Mouse (Mus musculus) embryonic fibroblast, embryonic 13.5 days (primary cell): ENCODE data around the gene Cyp4a31.
"Not testable (repeated sequence)": the region's sequence is repeated elsewhere in the genome, so short reads cannot be mapped to it uniquely, and the experiment has no call there.

ENCODE experiments used
- CTCF ChIP-seq: IDR thresholded peaks from 2 replicates; pipeline ENCODE4 v1.5.1; 2011; ENCODE audit warnings: mild to moderate bottlenecking, control low read depth, low read length, moderate library complexity, borderline replicate concordance; ENCODE audit not compliant: insufficient read depth
- POLR2A ChIP-seq: IDR thresholded peaks from 2 replicates; pipeline ENCODE4 v1.6.1; 2011; ENCODE audit warnings: low read depth, mild to moderate bottlenecking, control low read depth, low read length, moderate library complexity

- TF ChIP-seq CTCF, POLR2A: not testable (repeated sequence)
These were observed 49.5 kb upstream of the Cyp4a31 start for GRCm38 (mm10) chr4:115513964-115514363.
